Comparison of ENCODE assay signal across 9 mouse cellular contexts in genomic region chr12:32995081-32995834, GRCm38 (mm10). TPM values are rescaled to one million over a fixed set of nuclear protein-coding genes. Genes with fewer than 3 reads are reported as not detected.
A peak's percentile ranks its signal among the peaks of the same experiment; 100 is the strongest.
DNase-seq lines count a peak whose midpoint lies in the region; ATAC-seq and TF ChIP-seq lines count a peak whose summit lies in the region.
"Had no signal": no experiment of that assay in that cellular context is flagged by ENCODE, and none has a peak within 500 bp of the region (broad histone marks: within the 10 kb centered on the region; RNA-seq: fewer than 3 reads in every experiment).

No protein-coding gene starts in this region.

- in situ Hi-C loops in Patski (cut with MboI; ENCODE audit: low pct_unique_long_range_greater_than_20kb): no loop called here

- no peak overlapping the region for H3K4me3 ChIP-seq in heart, embryonic 11.5 days (ENCODE audit: low read depth, low read length)
- H3K4me3 ChIP-seq in heart, embryonic 12.5 days: no peak overlapping the region
- H3K4me3 ChIP-seq in lung, embryonic 15.5 days: no peak overlapping the region
- H3K4me3 ChIP-seq in thymus, adult 2 months (ENCODE audit: control insufficient read depth, insufficient read depth, low read length): no peak overlapping the region

- peak; percentile 18 for TF ChIP-seq CTCF in Patski (IDR thresholded peaks at IDR 0.05)
- no peak for TF ChIP-seq CTCF in thymus, adult 2 months (IDR thresholded peaks at IDR 0.05; ENCODE audit: borderline replicate concordance, control insufficient read depth, extremely low read depth, insufficient read depth, low read length, poor library complexity)

- no peak overlapping the region for H3K9ac ChIP-seq in heart, embryonic 11.5 days (ENCODE audit: low read depth, low read length)
- H3K9ac ChIP-seq in heart, embryonic 12.5 days: no peak overlapping the region
- H3K9ac ChIP-seq in lung, embryonic 15.5 days: no peak overlapping the region

- H3K36me3 ChIP-seq in heart, embryonic 11.5 days (ENCODE audit: control insufficient read depth, insufficient read depth, low read length): no peaks in the 10 kb centered on the region
- H3K36me3 ChIP-seq in heart, embryonic 12.5 days: no peaks in the 10 kb centered on the region
- H3K36me3 ChIP-seq in lung, embryonic 15.5 days: no peaks in the 10 kb centered on the region
- no peaks in the 10 kb centered on the region for H3K36me3 ChIP-seq in thymus, adult 2 months (ENCODE audit: control insufficient read depth, insufficient read depth, low read length)

- CTCF ChIA-PET in Patski (lab: Charles Lee): interaction anchor here (1.0 to 2.5 kb wide), 5 partner anchors 12 to 42 kb away, joined by 3 to 8 read pairs (median 3); partner anchors contain the start of gene Sypl

- no peak overlapping the region for H3K27ac ChIP-seq in heart, embryonic 11.5 days (ENCODE audit: low read depth, low read length)
- no peak overlapping the region for H3K27ac ChIP-seq in heart, embryonic 12.5 days (ENCODE audit: poor library complexity, severe bottlenecking)
- peak overlapping the region; percentile 85 for H3K27ac ChIP-seq in lung, embryonic 15.5 days
- no peak overlapping the region for H3K27ac ChIP-seq in thymus, adult 2 months (ENCODE audit: control insufficient read depth, insufficient read depth, low read length)

- no peaks in the 10 kb centered on the region for H3K9me3 ChIP-seq in heart, embryonic 11.5 days (replicated peaks; ENCODE audit: control insufficient read depth, low read length)
- H3K9me3 ChIP-seq in heart, embryonic 12.5 days (replicated peaks): no peaks in the 10 kb centered on the region
- H3K9me3 ChIP-seq in lung, embryonic 15.5 days: no peaks in the 10 kb centered on the region

- no peaks in the 10 kb centered on the region for H3K27me3 ChIP-seq in heart, embryonic 11.5 days (ENCODE audit: control insufficient read depth, insufficient read depth, low read length)
- H3K27me3 ChIP-seq in Patski: no peaks in the 10 kb centered on the region
- H3K27me3 ChIP-seq in heart, embryonic 12.5 days (replicated peaks): no peaks in the 10 kb centered on the region
- H3K27me3 ChIP-seq in lung, embryonic 15.5 days: no peaks in the 10 kb centered on the region
- H3K27me3 ChIP-seq in thymus, adult 2 months (ENCODE audit: control insufficient read depth, insufficient read depth, low read length): no peaks in the 10 kb centered on the region

- no peak for TF ChIP-seq POLR2A in thymus, adult 2 months (IDR thresholded peaks at IDR 0.05; ENCODE audit: control insufficient read depth, extremely low read depth, insufficient read depth, low read length, poor library complexity)

- POLR2A ChIA-PET in Patski (lab: Charles Lee): interaction anchor here (0.6 to 0.7 kb wide), 2 partner anchors 25 to 79 kb away, joined by 3 read pairs; no protein-coding TSS in a partner anchor

- no peak for ATAC-seq in heart, embryonic 11.5 days (replicated peaks; ENCODE audit: insufficient number of reproducible peaks, low FRiP score, low TSS enrichment)
- ATAC-seq in Patski: peak; percentile 90
- ATAC-seq in heart, embryonic 12.5 days (ENCODE audit: insufficient number of reproducible peaks, low FRiP score): 0 out of 2 replicates have a peak, but pooled peaks have one; percentile 25
- peak; percentile 77; the same call in 1 of the 2 replicates for ATAC-seq in lung, embryonic 15.5 days (ENCODE audit: borderline replicate concordance, extremely low read depth, low FRiP score, low TSS enrichment)

- peak; percentile 92 for DNase-seq in heart, adult 11 months
- no peak for DNase-seq in Patski (ENCODE audit: low read depth, low spot score)
- DNase-seq in thymus, adult 2 months: no peak
- no peak for DNase-seq in testis, postnatal 14 days (ENCODE audit: low spot score)
- no peak for DNase-seq in left cerebral cortex, adult 18-20 months (ENCODE audit: low spot score in 2 of 2)
- DNase-seq: thymus, postnatal 36 days had no signal

- no peaks in the 10 kb centered on the region for H3K4me1 ChIP-seq in heart, embryonic 11.5 days (ENCODE audit: control insufficient read depth, insufficient read depth, low read length)
- peaks cover 9% of the 10 kb centered on the region; the same call in 1 of the 2 replicates for H3K4me1 ChIP-seq in heart, embryonic 12.5 days (replicated peaks)
- H3K4me1 ChIP-seq in lung, embryonic 15.5 days: peaks cover 11% of the 10 kb centered on the region
- peaks cover 14% of the 10 kb centered on the region for H3K4me1 ChIP-seq in thymus, adult 2 months (replicated peaks; ENCODE audit: control insufficient read depth, insufficient read depth, low read length)

- no peak overlapping the region for H3K4me2 ChIP-seq in heart, embryonic 11.5 days
- no peak overlapping the region for H3K4me2 ChIP-seq in heart, embryonic 12.5 days
- H3K4me2 ChIP-seq in lung, embryonic 15.5 days: no peak overlapping the region; the same call in 1 of the 2 replicates

- 61% methylated on average over 4 of the region's 4 CpGs for WGBS in heart, embryonic 11.5 days (ENCODE audit: insufficient replicate concordance)
- 58% methylated on average over 4 of the region's 4 CpGs for WGBS in heart, embryonic 12.5 days
- WGBS in lung, embryonic 15.5 days: 55% methylated on average over 4 of the region's 4 CpGs
- WGBS in thymus, adult 2 months: 95% methylated on average over 4 of the region's 4 CpGs

RNA-seq across cellular contexts. Expression of gene Sypl, which starts 41.6 kb away (rescaled TPM):
- polyA plus RNA-seq in heart, embryonic 11.5 days (2014; fragmentation: Nextera tagmentation; extraction: Ambion mirVana): 85.0 and 96.3 TPM in 2 replicates
- 92.5 TPM for polyA plus RNA-seq in Patski (2021)
- polyA plus RNA-seq in heart, embryonic 12.5 days (2016; fragmentation: Nextera tagmentation; extraction: Ambion mirVana): 95.8 and 98.8 TPM in 2 replicates
- 156 and 164 TPM in 2 replicates for polyA plus RNA-seq in lung, embryonic 15.5 days (2015; fragmentation: Nextera tagmentation; extraction: Ambion mirVana)
- polyA plus RNA-seq in thymus, adult 2 months (2012; rRNA removed): 44.8 and 62.4 TPM in 2 replicates
- total RNA-seq in left cerebral cortex, adult 18-20 months (2021): 10 to 100 TPM; 37.0 to 37.7 TPM
